In genomic region chr10:79865801-79866295, GRCm38 (mm10) we compare ENCODE assay signal across 10 mouse cellular contexts. TPM values are rescaled to one million over a fixed set of nuclear protein-coding genes. Genes with fewer than 3 reads are reported as not detected.
DNase-seq lines count a peak whose midpoint lies in the region; ATAC-seq and TF ChIP-seq lines count a peak whose summit lies in the region.
"Had no signal": no experiment of that assay in that cellular context is flagged by ENCODE, and none has a peak within 500 bp of the region (broad histone marks: within the 10 kb centered on the region; RNA-seq: fewer than 3 reads in every experiment).

No protein-coding gene starts in this region.

- H3K27me3 ChIP-seq in heart, embryonic 12.5 days (replicated peaks): no peaks in the 10 kb centered on the region
- H3K27me3 ChIP-seq in heart, embryonic 10.5 days (ENCODE audit: insufficient read depth, poor library complexity, severe bottlenecking): no peaks in the 10 kb centered on the region
- H3K27me3 ChIP-seq in ES-Bruce4 (ENCODE audit: control insufficient read depth, insufficient read depth, low read length, poor library complexity, severe bottlenecking): no peaks in the 10 kb centered on the region
- H3K27me3 ChIP-seq in embryonic facial prominence, embryonic 11.5 days (ENCODE audit: control insufficient read depth, insufficient read depth, low read length): no peaks in the 10 kb centered on the region
- H3K27me3 ChIP-seq in kidney, embryonic 14.5 days (ENCODE audit: control insufficient read depth, insufficient read depth, low read length): no peaks in the 10 kb centered on the region
- no peaks in the 10 kb centered on the region for H3K27me3 ChIP-seq in small intestine, adult 2 months (ENCODE audit: control insufficient read depth, insufficient read depth, low read length)
- H3K27me3 ChIP-seq: limb, embryonic 15.5 days; Patski had no signal

- no peak for ATAC-seq in heart, embryonic 12.5 days (ENCODE audit: insufficient number of reproducible peaks, low FRiP score)
- ATAC-seq in embryonic facial prominence, embryonic 11.5 days (replicated peaks; ENCODE audit: insufficient number of reproducible peaks, low FRiP score, low TSS enrichment, low read depth): peak; percentile 1; the same call in 1 of the 2 replicates
- 0 out of 2 replicates have a peak, but pooled peaks have one; percentile 4 for ATAC-seq in kidney, embryonic 14.5 days (ENCODE audit: low FRiP score, low TSS enrichment)
- ATAC-seq: Patski had no signal

- peaks cover 58% of the 10 kb centered on the region for H3K36me3 ChIP-seq in heart, embryonic 12.5 days
- peaks cover 67% of the 10 kb centered on the region for H3K36me3 ChIP-seq in heart, embryonic 10.5 days
- peaks cover 22% of the 10 kb centered on the region for H3K36me3 ChIP-seq in ES-Bruce4 (ENCODE audit: control insufficient read depth, insufficient read depth, low read length, poor library complexity, severe bottlenecking)
- H3K36me3 ChIP-seq in embryonic facial prominence, embryonic 11.5 days (replicated peaks; ENCODE audit: control insufficient read depth, insufficient read depth, low read depth, low read length): peaks cover 20% of the 10 kb centered on the region
- peaks cover 68% of the 10 kb centered on the region for H3K36me3 ChIP-seq in kidney, embryonic 14.5 days (ENCODE audit: control insufficient read depth, insufficient read depth, low read length)
- H3K36me3 ChIP-seq in small intestine, adult 2 months (ENCODE audit: control insufficient read depth, insufficient read depth, low read length): peaks cover 31% of the 10 kb centered on the region

- no peak for DNase-seq in heart, embryonic 10.5 days (ENCODE audit: low spot score)
- no peak for DNase-seq in embryonic facial prominence, embryonic 11.5 days (ENCODE audit: low spot score)
- DNase-seq in left cerebral cortex, postnatal 36 days (ENCODE audit: low spot score in 2 of 2): no peak
- no peak for DNase-seq in layer of hippocampus, postnatal 14 days (ENCODE audit: low spot score in 2 of 2)

- no peak for TF ChIP-seq POLR2A in ES-Bruce4 (IDR thresholded peaks at IDR 0.05; ENCODE audit: insufficient read depth, low read length)
- no peak for TF ChIP-seq POLR2A in small intestine, adult 2 months (IDR thresholded peaks at IDR 0.05; ENCODE audit: low read depth, low read length)

- no peak overlapping the region for H3K27ac ChIP-seq in heart, embryonic 12.5 days (ENCODE audit: poor library complexity, severe bottlenecking)
- H3K27ac ChIP-seq in heart, embryonic 10.5 days: no peak overlapping the region
- H3K27ac ChIP-seq in ES-Bruce4 (ENCODE audit: insufficient read depth, low read length): no peak overlapping the region
- no peak overlapping the region for H3K27ac ChIP-seq in embryonic facial prominence, embryonic 11.5 days (replicated peaks; ENCODE audit: low read depth, low read length)
- H3K27ac ChIP-seq in kidney, embryonic 14.5 days (ENCODE audit: low read depth, low read length): no peak overlapping the region
- no peak overlapping the region for H3K27ac ChIP-seq in small intestine, adult 2 months (ENCODE audit: insufficient read depth, low read depth, low read length)

- H3K9ac ChIP-seq in heart, embryonic 12.5 days: 0 out of 2 replicates have a peak overlapping the region, but pooled peaks have one; percentile 20
- H3K9ac ChIP-seq in ES-Bruce4 (ENCODE audit: low read depth, poor library complexity, severe bottlenecking): no peak overlapping the region
- no peak overlapping the region for H3K9ac ChIP-seq in embryonic facial prominence, embryonic 11.5 days (replicated peaks; ENCODE audit: low read length)
- H3K9ac ChIP-seq in kidney, embryonic 14.5 days (ENCODE audit: low read depth, low read length): no peak overlapping the region
- H3K9ac ChIP-seq: limb, embryonic 15.5 days had no signal

- H3K4me3 ChIP-seq in heart, embryonic 12.5 days: no peak overlapping the region
- no peak overlapping the region; the same call in 1 of the 2 replicates for H3K4me3 ChIP-seq in heart, embryonic 10.5 days
- no peak overlapping the region for H3K4me3 ChIP-seq in ES-Bruce4 (ENCODE audit: low read depth, low read length)
- H3K4me3 ChIP-seq in embryonic facial prominence, embryonic 11.5 days (ENCODE audit: low read depth, low read length): no peak overlapping the region
- H3K4me3 ChIP-seq in kidney, embryonic 14.5 days (ENCODE audit: low read length): no peak overlapping the region
- no peak overlapping the region for H3K4me3 ChIP-seq in small intestine, adult 2 months (ENCODE audit: low read depth, low read length)
- H3K4me3 ChIP-seq: limb, embryonic 15.5 days had no signal

- H3K4me2 ChIP-seq in heart, embryonic 12.5 days: no peak overlapping the region
- no peak overlapping the region for H3K4me2 ChIP-seq in embryonic facial prominence, embryonic 11.5 days (ENCODE audit: low read depth, low read length)
- H3K4me2 ChIP-seq in kidney, embryonic 14.5 days (replicated peaks; ENCODE audit: low read depth, low read length): no peak overlapping the region
- H3K4me2 ChIP-seq: limb, embryonic 15.5 days had no signal

- TF ChIP-seq CTCF in ES-Bruce4 (IDR thresholded peaks at IDR 0.05; ENCODE audit: low read depth, low read length): peak; percentile 30
- TF ChIP-seq CTCF in small intestine, adult 2 months (IDR thresholded peaks at IDR 0.05; ENCODE audit: extremely low read depth, insufficient read length, insufficient replicate concordance, low read depth, low read length): peak; percentile 34; the same call in 1 of the 2 replicates

- intact Hi-C loops in left cerebral cortex, postnatal 36 days (cut with DNase I): no loop called here

- H3K4me1 ChIP-seq in heart, embryonic 12.5 days (replicated peaks): peaks cover 15% of the 10 kb centered on the region
- peaks cover 28% of the 10 kb centered on the region for H3K4me1 ChIP-seq in heart, embryonic 10.5 days
- no peaks in the 10 kb centered on the region for H3K4me1 ChIP-seq in ES-Bruce4 (ENCODE audit: control insufficient read depth, insufficient read depth, low read length)
- H3K4me1 ChIP-seq in embryonic facial prominence, embryonic 11.5 days (ENCODE audit: control insufficient read depth, insufficient read depth, low read length): no peaks in the 10 kb centered on the region
- peaks cover 8% of the 10 kb centered on the region; the same call in 1 of the 2 replicates for H3K4me1 ChIP-seq in kidney, embryonic 14.5 days (ENCODE audit: control insufficient read depth, insufficient read depth, low read length)
- no peaks in the 10 kb centered on the region; the same call in 1 of the 2 replicates for H3K4me1 ChIP-seq in small intestine, adult 2 months (ENCODE audit: control insufficient read depth, insufficient read depth, insufficient read length, low read length)

- TF ChIP-seq EP300 in ES-Bruce4 (IDR thresholded peaks at IDR 0.05; ENCODE audit: insufficient read depth, low read depth, low read length): no peak

- no peaks in the 10 kb centered on the region for H3K9me3 ChIP-seq in heart, embryonic 12.5 days (replicated peaks)
- H3K9me3 ChIP-seq in heart, embryonic 10.5 days: no peaks in the 10 kb centered on the region
- no peaks in the 10 kb centered on the region for H3K9me3 ChIP-seq in ES-Bruce4 (replicated peaks; ENCODE audit: control insufficient read depth, insufficient read depth, low read length, poor library complexity, severe bottlenecking)
- no peaks in the 10 kb centered on the region for H3K9me3 ChIP-seq in embryonic facial prominence, embryonic 11.5 days (replicated peaks; ENCODE audit: control insufficient read depth, low read length)
- no peaks in the 10 kb centered on the region for H3K9me3 ChIP-seq in kidney, embryonic 14.5 days (ENCODE audit: control insufficient read depth, low read length)
- H3K9me3 ChIP-seq: limb, embryonic 15.5 days had no signal

- 66% methylated on average over 19 of the region's 19 CpGs for WGBS in heart, embryonic 12.5 days
- 70% methylated on average over 19 of the region's 19 CpGs for WGBS in heart, embryonic 10.5 days
- 77% methylated on average over 19 of the region's 19 CpGs for WGBS in embryonic facial prominence, embryonic 11.5 days
- WGBS in kidney, embryonic 14.5 days: 72% methylated on average over 19 of the region's 19 CpGs
- 39% methylated on average over 19 of the region's 19 CpGs for WGBS in small intestine, adult 2 months

RNA-seq across cellular contexts. Expression of gene Prtn3, which starts 8.4 kb away (rescaled TPM):
- polyA plus RNA-seq in heart, embryonic 12.5 days (2016; fragmentation: Nextera tagmentation; extraction: Ambion mirVana): 1.8 and 2.0 TPM in 2 replicates
- polyA plus RNA-seq in heart, embryonic 10.5 days (2016; fragmentation: Nextera tagmentation; extraction: Ambion mirVana): 2.4 and 7.8 TPM in 2 replicates
- polyA plus RNA-seq in ES-Bruce4 (2011; ENCODE audit: insufficient read depth, insufficient read length, low read depth, missing spikeins): 8.7 and 13.1 TPM in 2 replicates
- polyA plus RNA-seq in embryonic facial prominence, embryonic 11.5 days (2014; fragmentation: Nextera tagmentation; extraction: Ambion mirVana): 10.9 and 11.2 TPM in 2 replicates
- polyA plus RNA-seq in kidney, embryonic 14.5 days (2014; fragmentation: Nextera tagmentation; extraction: Ambion mirVana): 9.6 and 11.1 TPM in 2 replicates
- 1.6 and 2.1 TPM in 2 replicates for polyA plus RNA-seq in small intestine, adult 2 months (2012; rRNA removed)
- 1 to 10 TPM; 2.2 to 2.4 TPM for total RNA-seq in left cerebral cortex, postnatal 36 days (2021)
- total RNA-seq in layer of hippocampus, postnatal 14 days (2021): 1 to 10 TPM; 2.3 to 3.0 TPM

RNA-seq across cellular contexts. Expression of gene Plppr3, which starts 8.6 kb away (rescaled TPM):
- 14.2 and 15.5 TPM in 2 replicates for polyA plus RNA-seq in heart, embryonic 12.5 days (2016; fragmentation: Nextera tagmentation; extraction: Ambion mirVana)
- 16.2 and 36.9 TPM in 2 replicates for polyA plus RNA-seq in heart, embryonic 10.5 days (2016; fragmentation: Nextera tagmentation; extraction: Ambion mirVana)
- 6.4 and 8.3 TPM in 2 replicates for polyA plus RNA-seq in ES-Bruce4 (2011; ENCODE audit: insufficient read depth, insufficient read length, low read depth, missing spikeins)
- polyA plus RNA-seq in embryonic facial prominence, embryonic 11.5 days (2014; fragmentation: Nextera tagmentation; extraction: Ambion mirVana): 78.3 and 85.8 TPM in 2 replicates
- 58.8 and 59.7 TPM in 2 replicates for polyA plus RNA-seq in kidney, embryonic 14.5 days (2014; fragmentation: Nextera tagmentation; extraction: Ambion mirVana)
- 2.8 and 5.3 TPM in 2 replicates for polyA plus RNA-seq in small intestine, adult 2 months (2012; rRNA removed)
- 10 to 100 TPM; 50.4 to 57.1 TPM for total RNA-seq in left cerebral cortex, postnatal 36 days (2021)
- 10 to 100 TPM; 53.5 to 57.7 TPM for total RNA-seq in layer of hippocampus, postnatal 14 days (2021)

RNA-seq across cellular contexts. Expression of gene Ptbp1, which starts 11.6 kb away (rescaled TPM):
- polyA plus RNA-seq in heart, embryonic 12.5 days (2016; fragmentation: Nextera tagmentation; extraction: Ambion mirVana): 139 and 142 TPM in 2 replicates
- 174 and 264 TPM in 2 replicates for polyA plus RNA-seq in heart, embryonic 10.5 days (2016; fragmentation: Nextera tagmentation; extraction: Ambion mirVana)
- 628 and 695 TPM in 2 replicates for polyA plus RNA-seq in ES-Bruce4 (2011; ENCODE audit: insufficient read depth, insufficient read length, low read depth, missing spikeins)
- polyA plus RNA-seq in embryonic facial prominence, embryonic 11.5 days (2014; fragmentation: Nextera tagmentation; extraction: Ambion mirVana): 237 and 257 TPM in 2 replicates
- polyA plus RNA-seq in kidney, embryonic 14.5 days (2014; fragmentation: Nextera tagmentation; extraction: Ambion mirVana): 279 and 333 TPM in 2 replicates
- 150 and 285 TPM in 2 replicates for polyA plus RNA-seq in small intestine, adult 2 months (2012; rRNA removed)
- 10 to 100 TPM; 40.2 to 51.9 TPM for total RNA-seq in left cerebral cortex, postnatal 36 days (2021)
- total RNA-seq in layer of hippocampus, postnatal 14 days (2021): 10 to 100 TPM; 62.9 to 70.2 TPM

RNA-seq across cellular contexts. Expression of gene Elane, which starts 20.2 kb away (rescaled TPM):
- 0.47 TPM in 1 of 2 replicates, not detected in the other for polyA plus RNA-seq in heart, embryonic 12.5 days (2016; fragmentation: Nextera tagmentation; extraction: Ambion mirVana)
- polyA plus RNA-seq in heart, embryonic 10.5 days (2016; fragmentation: Nextera tagmentation; extraction: Ambion mirVana): 0.14 and 0.15 TPM in 2 replicates
- not detected in 2 replicates for polyA plus RNA-seq in ES-Bruce4 (2011; ENCODE audit: insufficient read depth, insufficient read length, low read depth, missing spikeins)
- polyA plus RNA-seq in embryonic facial prominence, embryonic 11.5 days (2014; fragmentation: Nextera tagmentation; extraction: Ambion mirVana): 0.50 and 0.88 TPM in 2 replicates
- not detected in 2 replicates for polyA plus RNA-seq in kidney, embryonic 14.5 days (2014; fragmentation: Nextera tagmentation; extraction: Ambion mirVana)
- 0.72 TPM in 1 of 2 replicates, not detected in the other for polyA plus RNA-seq in small intestine, adult 2 months (2012; rRNA removed)
- total RNA-seq in left cerebral cortex, postnatal 36 days (2021): not detected
- total RNA-seq in layer of hippocampus, postnatal 14 days (2021): not detected
- polyA plus RNA-seq: Patski had no signal

RNA-seq across cellular contexts. Expression of gene Cfd, which starts 24.8 kb away (rescaled TPM):
- polyA plus RNA-seq in heart, embryonic 12.5 days (2016; fragmentation: Nextera tagmentation; extraction: Ambion mirVana): not detected in 2 replicates
- polyA plus RNA-seq in heart, embryonic 10.5 days (2016; fragmentation: Nextera tagmentation; extraction: Ambion mirVana): not detected in 2 replicates
- polyA plus RNA-seq in ES-Bruce4 (2011; ENCODE audit: insufficient read depth, insufficient read length, low read depth, missing spikeins): not detected in 2 replicates
- polyA plus RNA-seq in embryonic facial prominence, embryonic 11.5 days (2014; fragmentation: Nextera tagmentation; extraction: Ambion mirVana): not detected in 2 replicates
- polyA plus RNA-seq in kidney, embryonic 14.5 days (2014; fragmentation: Nextera tagmentation; extraction: Ambion mirVana): not detected in 2 replicates
- 48.6 and 122 TPM in 2 replicates for polyA plus RNA-seq in small intestine, adult 2 months (2012; rRNA removed)
- not detected for total RNA-seq in left cerebral cortex, postnatal 36 days (2021)
- not detected for total RNA-seq in layer of hippocampus, postnatal 14 days (2021)
- polyA plus RNA-seq: limb, embryonic 15.5 days; Patski had no signal
